Mouse (Mus musculus) brain, embryonic 14.5 days (tissue): ENCODE results near the gene Zfp709.

ENCODE experiments used
- CTCF ChIP-seq: fragments of 200-500 bp; IDR thresholded peaks from 2 replicates; pipeline ENCODE4 v1.5.1; 2012; ENCODE audit warnings: inconsistent platforms, mild to moderate bottlenecking, moderate library complexity, borderline replicate concordance; ENCODE audit not compliant: insufficient read depth, insufficient read length; ENCODE audit errors: extremely low read depth
- POLR2A ChIP-seq: fragments of 200-500 bp; IDR thresholded peaks from 2 replicates; pipeline ENCODE4 v1.6.1; 2012; ENCODE audit warnings: mild to moderate bottlenecking, inconsistent platforms, borderline replicate concordance; ENCODE audit not compliant: poor library complexity, insufficient read depth, insufficient read length, severe bottlenecking; ENCODE audit errors: extremely low read depth

DNA sequence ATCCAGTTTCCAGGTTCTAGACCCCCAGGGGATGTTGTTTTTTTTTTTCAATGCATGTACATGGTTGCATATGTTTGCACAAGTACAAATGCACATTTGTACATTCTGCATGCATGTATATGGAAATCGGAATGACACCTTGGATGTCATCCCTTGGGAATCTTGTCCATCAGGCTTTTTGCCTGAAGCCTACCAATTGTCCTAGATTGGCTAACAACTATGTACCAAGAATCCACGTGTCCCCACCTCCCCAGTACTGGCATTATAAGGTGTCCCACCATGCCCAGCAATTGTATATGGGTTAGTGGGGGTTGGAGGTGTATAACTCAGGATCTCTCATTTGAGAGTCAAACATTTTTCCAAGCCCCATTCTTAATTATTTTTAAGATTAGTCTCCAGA, 30.5 kb downstream of the Zfp709 start:
- TF ChIP-seq POLR2A, result no peak
- no peak for TF ChIP-seq CTCF
